Mouse (Mus musculus): ENCODE results near the gene Ncbp1. TPM values are rescaled to one million over a fixed set of nuclear protein-coding genes. Genes with fewer than 3 reads are reported as not detected.

The Ncbp1 gene
- polyA plus RNA-seq, 1 experiment from 2014 or later, result 48.2 TPM

- no peak for ATAC-seq (replicated peaks; ENCODE audit: low FRiP score, low read depth)
These were observed 33.3 kb downstream of the Ncbp1 start for GRCm38 (mm10) chr4:46171761-46172160.

GRCm38 (mm10) chr4:46176313-46176712 lies 37.9 kb downstream of the Ncbp1 start:
- Histone ChIP-seq H3K36me3 (ENCODE audit: insufficient read depth, low read length) (peaks cover 60% of the 10 kb centered on the region), H3K4me1 (replicated peaks; ENCODE audit: insufficient read depth, low read length) (no peaks in the 10 kb centered on the region), H3K9me3 (replicated peaks; ENCODE audit: low read length) (no peaks in the 10 kb centered on the region), H3K9ac (ENCODE audit: low read depth, low read length) (no peak overlapping the region), H3K4me3 (replicated peaks; ENCODE audit: low read depth, low read length) (no peak overlapping the region), H3K27ac (no peak overlapping the region), H3K4me2 (ENCODE audit: low read length) (no peak overlapping the region), H3K27me3 (ENCODE audit: insufficient read depth, low read length) (no peaks in the 10 kb centered on the region)
- TF ChIP-seq CTCF (IDR thresholded peaks at IDR 0.05; ENCODE audit: low read depth), result peak; percentile 31; the same call in 1 of the 2 replicates
- WGBS, result 87% methylated on average over 4 of the region's 4 CpGs
- DNase-seq (ENCODE audit: low spot score) (no peak), ATAC-seq (replicated peaks; ENCODE audit: low FRiP score, low read depth) (no peak)

More at GRCm38 (mm10) chr4:46171761-46172160, 33.3 kb downstream of the Ncbp1 start:
- DNase-seq (ENCODE audit: low spot score), result no peak
- Histone ChIP-seq H3K27ac (no peak overlapping the region), H3K4me1 (replicated peaks; ENCODE audit: insufficient read depth, low read length) (no peaks in the 10 kb centered on the region), H3K36me3 (ENCODE audit: insufficient read depth, low read length) (peaks cover 73% of the 10 kb centered on the region), H3K4me2 (ENCODE audit: low read length) (no peak overlapping the region), H3K9me3 (replicated peaks; ENCODE audit: low read length) (no peaks in the 10 kb centered on the region), H3K4me3 (replicated peaks; ENCODE audit: low read depth, low read length) (no peak overlapping the region), H3K9ac (ENCODE audit: low read depth, low read length) (no peak overlapping the region), H3K27me3 (ENCODE audit: insufficient read depth, low read length) (no peaks in the 10 kb centered on the region)
- WGBS, result 65% methylated on average over 7 of the region's 7 CpGs
- TF ChIP-seq CTCF (IDR thresholded peaks at IDR 0.05; ENCODE audit: low read depth), result no peak

- ATAC-seq (replicated peaks; ENCODE audit: low FRiP score, low read depth) (no peak), DNase-seq (ENCODE audit: low spot score) (no peak)
- H3K4me3 ChIP-seq (replicated peaks; ENCODE audit: low read depth, low read length), result no peak overlapping the region
- TF ChIP-seq CTCF (IDR thresholded peaks at IDR 0.05; ENCODE audit: low read depth), result no peak
- H3K4me1 ChIP-seq (replicated peaks; ENCODE audit: insufficient read depth, low read length), result no peaks in the 10 kb centered on the region
- H3K9me3 ChIP-seq (replicated peaks; ENCODE audit: low read length), result no peaks in the 10 kb centered on the region
- no peak overlapping the region for H3K9ac ChIP-seq (ENCODE audit: low read depth, low read length)
- WGBS, result 67% methylated on average over 5 of the region's 5 CpGs
- no peak overlapping the region for H3K4me2 ChIP-seq (ENCODE audit: low read length)
- no peaks in the 10 kb centered on the region for H3K27me3 ChIP-seq (ENCODE audit: insufficient read depth, low read length)
- H3K36me3 ChIP-seq (ENCODE audit: insufficient read depth, low read length), result peaks cover 57% of the 10 kb centered on the region
- H3K27ac ChIP-seq, result no peak overlapping the region
These were observed 38.6 kb downstream of the Ncbp1 start for GRCm38 (mm10) chr4:46177018-46177417.

GRCm38 (mm10) chr4:46177496-46177895 lies 39.1 kb downstream of the Ncbp1 start:
- no peak for ATAC-seq (replicated peaks; ENCODE audit: low FRiP score, low read depth)
- H3K36me3 ChIP-seq (ENCODE audit: insufficient read depth, low read length), result peaks cover 60% of the 10 kb centered on the region
- no peaks in the 10 kb centered on the region for H3K9me3 ChIP-seq (replicated peaks; ENCODE audit: low read length)
- DNase-seq (ENCODE audit: low spot score), result no peak
- no peak overlapping the region for H3K27ac ChIP-seq
- no peak overlapping the region for H3K4me2 ChIP-seq (ENCODE audit: low read length)
- TF ChIP-seq CTCF (IDR thresholded peaks at IDR 0.05; ENCODE audit: low read depth), result no peak; the same call in 1 of the 2 replicates
- no peak overlapping the region for H3K4me3 ChIP-seq (replicated peaks; ENCODE audit: low read depth, low read length)
- no peaks in the 10 kb centered on the region for H3K27me3 ChIP-seq (ENCODE audit: insufficient read depth, low read length)
- no peaks in the 10 kb centered on the region for H3K4me1 ChIP-seq (replicated peaks; ENCODE audit: insufficient read depth, low read length)
- no peak overlapping the region for H3K9ac ChIP-seq (ENCODE audit: low read depth, low read length)
- 87% methylated on average over 7 of the region's 7 CpGs for WGBS

- H3K4me2 ChIP-seq (ENCODE audit: low read length), result no peak overlapping the region
- H3K4me1 ChIP-seq (replicated peaks; ENCODE audit: insufficient read depth, low read length), result no peaks in the 10 kb centered on the region
- no peak for TF ChIP-seq CTCF (IDR thresholded peaks at IDR 0.05; ENCODE audit: low read depth)
- peaks cover 49% of the 10 kb centered on the region for H3K36me3 ChIP-seq (ENCODE audit: insufficient read depth, low read length)
- no peak overlapping the region for H3K9ac ChIP-seq (ENCODE audit: low read depth, low read length)
- no peak overlapping the region for H3K27ac ChIP-seq
- ATAC-seq (replicated peaks; ENCODE audit: low FRiP score, low read depth), result no peak
- H3K9me3 ChIP-seq (replicated peaks; ENCODE audit: low read length), result no peaks in the 10 kb centered on the region
- WGBS, result 33% methylated on average over 6 of the region's 6 CpGs
- no peaks in the 10 kb centered on the region for H3K27me3 ChIP-seq (ENCODE audit: insufficient read depth, low read length)
- no peak for DNase-seq (ENCODE audit: low spot score)
- H3K4me3 ChIP-seq (replicated peaks; ENCODE audit: low read depth, low read length), result no peak overlapping the region
These were observed 42.8 kb downstream of the Ncbp1 start for GRCm38 (mm10) chr4:46181168-46181567.

- ATAC-seq (replicated peaks; ENCODE audit: low FRiP score, low read depth), result no peak
These were observed 43.8 kb downstream of the Ncbp1 start for GRCm38 (mm10) chr4:46182181-46182580.

GRCm38 (mm10) chr4:46185423-46185822 lies 47.0 kb downstream of the Ncbp1 start:
- H3K36me3 ChIP-seq (ENCODE audit: insufficient read depth, low read length), result peaks cover 42% of the 10 kb centered on the region
- H3K9me3 ChIP-seq (replicated peaks; ENCODE audit: low read length), result no peaks in the 10 kb centered on the region
- no peak for TF ChIP-seq CTCF (IDR thresholded peaks at IDR 0.05; ENCODE audit: low read depth)
- 41% methylated on average over 8 of the region's 8 CpGs for WGBS
- no peaks in the 10 kb centered on the region for H3K4me1 ChIP-seq (replicated peaks; ENCODE audit: insufficient read depth, low read length)
- H3K4me2 ChIP-seq (ENCODE audit: low read length), result no peak overlapping the region
- DNase-seq (ENCODE audit: low spot score) (no peak), ATAC-seq (replicated peaks; ENCODE audit: low FRiP score, low read depth) (no peak)
- H3K4me3 ChIP-seq (replicated peaks; ENCODE audit: low read depth, low read length), result no peak overlapping the region
- H3K27ac ChIP-seq, result no peak overlapping the region
- H3K9ac ChIP-seq (ENCODE audit: low read depth, low read length), result no peak overlapping the region
- H3K27me3 ChIP-seq (ENCODE audit: insufficient read depth, low read length), result no peaks in the 10 kb centered on the region

More at GRCm38 (mm10) chr4:46182181-46182580, 43.8 kb downstream of the Ncbp1 start:
- no peak for TF ChIP-seq CTCF (IDR thresholded peaks at IDR 0.05; ENCODE audit: low read depth)
- no peaks in the 10 kb centered on the region for H3K4me1 ChIP-seq (replicated peaks; ENCODE audit: insufficient read depth, low read length)
- no peaks in the 10 kb centered on the region for H3K9me3 ChIP-seq (replicated peaks; ENCODE audit: low read length)
- H3K36me3 ChIP-seq (ENCODE audit: insufficient read depth, low read length), result peaks cover 49% of the 10 kb centered on the region
- H3K9ac ChIP-seq (ENCODE audit: low read depth, low read length), result no peak overlapping the region
- DNase-seq (ENCODE audit: low spot score), result no peak
- 79% methylated on average over 7 of the region's 7 CpGs for WGBS
- no peak overlapping the region for H3K4me3 ChIP-seq (replicated peaks; ENCODE audit: low read depth, low read length)
- H3K27me3 ChIP-seq (ENCODE audit: insufficient read depth, low read length), result no peaks in the 10 kb centered on the region
- H3K4me2 ChIP-seq (ENCODE audit: low read length), result no peak overlapping the region
- no peak overlapping the region for H3K27ac ChIP-seq

All from kidney, postnatal 0 days (tissue).